Mouse (Mus musculus) CH12.LX (cell line): Measurements from ENCODE around the gene Ugt1a6b.

Source experiments
- ELF1 ChIP-seq: IDR thresholded peaks from 2 replicates; pipeline ENCODE4 v1.6.1; 2014; ENCODE audit warnings: low read depth, mild to moderate bottlenecking, inconsistent platforms, low read length, improper control_type of control experiment
- EP300 ChIP-seq: IDR thresholded peaks from 2 replicates; pipeline ENCODE4 v1.6.1; 2011; ENCODE audit warnings: low read length, improper control_type of control experiment
- MYC ChIP-seq: IDR thresholded peaks from 2 replicates; pipeline ENCODE4 v1.6.1; 2011; ENCODE audit warnings: low read depth, mild to moderate bottlenecking, improper control_type of control experiment, low read length

- TF ChIP-seq MYC (no peak), EP300 (no peak), ELF1 (no peak)
Measured at GRCm38 (mm10) chr1:88234248-88234610, 131.2 kb downstream of the Ugt1a6b start.
